Mouse (Mus musculus) cerebellum, adult 11-12 months (tissue): ENCODE measurements around the gene Pcgf2.
"Not testable (repeated sequence)": the region's sequence is repeated elsewhere in the genome, so short reads cannot be mapped to it uniquely, and the experiment has no call there.

Experiments used
- DNase-seq: peaks from one replicate; pipeline ENCODE4 v3.0.0; 2022

Gene Pcgf2

DNA sequence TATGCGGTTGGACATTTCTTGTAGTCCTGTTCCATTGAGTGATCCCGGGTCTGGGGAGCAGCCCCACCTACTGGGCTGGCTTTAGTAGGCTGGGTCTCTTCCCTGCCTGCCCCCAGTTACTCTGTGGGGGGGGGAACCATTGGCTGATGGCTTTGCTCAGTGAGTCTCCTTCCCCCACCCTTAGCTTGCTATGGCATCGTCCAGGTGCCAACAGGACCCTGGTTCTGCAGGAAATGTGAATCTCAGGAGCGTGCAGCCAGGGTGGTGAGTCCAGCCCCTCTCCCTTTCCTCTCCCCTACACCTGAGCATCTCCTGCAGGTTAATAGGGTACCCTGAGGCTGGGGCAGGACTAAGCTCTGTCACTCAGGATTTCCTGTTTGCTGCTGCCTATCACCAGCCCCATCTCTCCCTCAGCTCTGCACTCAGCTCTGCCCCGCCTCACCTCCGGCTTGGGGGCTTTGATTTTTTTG lies 35.5 kb downstream of the Pcgf2 start:
- DNase-seq, result peak; percentile 64

DNA sequence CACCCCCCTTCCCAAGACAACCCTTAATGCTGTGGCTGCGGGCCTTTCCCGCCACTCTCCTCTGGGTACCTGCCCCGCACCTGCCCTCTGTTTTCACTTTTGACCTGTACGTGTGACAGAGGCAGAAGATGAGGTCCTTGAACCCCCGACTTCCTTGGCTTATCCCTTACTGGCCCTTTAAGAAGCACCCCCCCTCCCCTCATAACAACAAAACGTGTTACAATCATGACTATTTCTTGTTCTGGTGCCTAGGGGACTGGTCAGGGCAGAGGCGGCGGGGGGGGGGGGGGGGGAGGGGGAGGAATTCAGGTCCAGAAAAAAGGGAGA lies 36.0 kb downstream of the Pcgf2 start:
- no peak for DNase-seq

DNA sequence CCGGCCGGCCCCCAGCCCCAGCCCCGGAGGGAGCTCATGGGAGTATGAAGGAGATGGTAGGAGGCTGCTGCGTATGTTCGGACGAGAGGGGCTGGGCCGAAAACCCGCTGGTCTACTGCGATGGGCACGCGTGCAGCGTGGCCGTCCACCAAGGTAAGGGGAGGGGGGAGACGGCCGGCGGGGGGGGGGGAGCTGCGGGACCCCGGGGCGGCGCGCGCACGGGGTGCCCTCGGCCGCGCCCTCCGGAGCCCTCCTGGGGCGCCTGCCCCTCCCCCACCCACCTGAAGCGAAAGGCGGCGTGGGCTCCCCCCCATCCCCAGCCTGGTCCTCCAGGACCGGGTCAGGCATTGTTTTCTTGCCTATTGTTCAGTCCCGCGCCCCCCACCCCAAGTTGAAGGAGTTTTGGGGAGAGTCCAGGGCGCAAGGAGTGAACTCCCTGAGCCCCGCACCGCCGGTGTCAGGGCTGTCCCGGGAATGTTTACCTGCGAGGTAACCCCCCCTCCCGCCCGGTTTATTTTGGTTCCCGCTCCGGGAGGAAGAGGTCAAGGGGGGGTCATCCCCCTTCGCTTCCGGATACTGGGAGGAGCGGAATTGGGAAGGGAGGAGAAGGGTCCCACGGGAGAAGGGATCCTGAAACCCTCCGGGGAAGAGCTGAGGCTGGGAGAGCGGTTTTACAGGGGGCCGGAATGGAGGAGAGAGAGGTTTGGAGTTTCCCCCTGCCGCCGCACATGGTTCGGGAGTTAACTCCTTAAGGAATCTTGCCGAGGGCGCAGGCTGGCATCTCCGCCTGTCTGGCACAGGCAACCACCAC lies 36.6 kb downstream of the Pcgf2 start:
- peak; percentile 71 for DNase-seq

DNA sequence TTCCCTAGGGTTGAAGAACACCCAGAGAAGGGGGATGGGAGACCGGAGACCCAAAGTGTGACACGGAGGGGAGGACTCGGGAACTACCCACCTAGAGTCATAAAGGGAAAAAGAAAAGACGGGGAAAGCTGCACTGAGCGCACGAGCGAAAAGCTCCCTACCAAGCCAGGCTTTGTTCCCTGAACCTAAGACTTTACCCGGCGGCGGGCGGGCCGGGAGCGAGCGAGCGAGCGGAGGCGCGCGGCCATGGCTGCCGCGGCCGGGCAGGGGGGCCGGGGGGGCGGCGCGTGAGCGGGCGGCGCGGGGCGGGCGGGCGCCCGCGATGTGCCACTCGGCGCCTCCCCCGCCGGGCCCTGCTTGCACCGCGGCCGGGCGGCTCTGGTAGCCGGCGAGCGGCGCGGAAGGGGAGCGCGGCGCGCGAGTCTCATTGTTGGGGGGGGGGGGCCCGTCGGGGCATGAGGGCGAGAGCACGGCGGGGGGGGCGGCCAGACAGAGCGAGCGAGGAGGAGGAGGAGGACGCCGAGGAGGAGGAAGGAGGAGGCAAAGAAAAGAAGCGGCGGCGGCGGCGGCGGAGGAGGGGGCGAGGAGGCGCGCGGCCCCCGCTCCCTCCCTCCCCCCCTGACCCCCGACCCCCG lies 37.3 kb downstream of the Pcgf2 start, which contains the start of gene Mllt6:
TSS of gene Mllt6 (plus strand) at position 522 of the 635 bp plus-strand sequence.
- peak; percentile 78 for DNase-seq

DNA sequence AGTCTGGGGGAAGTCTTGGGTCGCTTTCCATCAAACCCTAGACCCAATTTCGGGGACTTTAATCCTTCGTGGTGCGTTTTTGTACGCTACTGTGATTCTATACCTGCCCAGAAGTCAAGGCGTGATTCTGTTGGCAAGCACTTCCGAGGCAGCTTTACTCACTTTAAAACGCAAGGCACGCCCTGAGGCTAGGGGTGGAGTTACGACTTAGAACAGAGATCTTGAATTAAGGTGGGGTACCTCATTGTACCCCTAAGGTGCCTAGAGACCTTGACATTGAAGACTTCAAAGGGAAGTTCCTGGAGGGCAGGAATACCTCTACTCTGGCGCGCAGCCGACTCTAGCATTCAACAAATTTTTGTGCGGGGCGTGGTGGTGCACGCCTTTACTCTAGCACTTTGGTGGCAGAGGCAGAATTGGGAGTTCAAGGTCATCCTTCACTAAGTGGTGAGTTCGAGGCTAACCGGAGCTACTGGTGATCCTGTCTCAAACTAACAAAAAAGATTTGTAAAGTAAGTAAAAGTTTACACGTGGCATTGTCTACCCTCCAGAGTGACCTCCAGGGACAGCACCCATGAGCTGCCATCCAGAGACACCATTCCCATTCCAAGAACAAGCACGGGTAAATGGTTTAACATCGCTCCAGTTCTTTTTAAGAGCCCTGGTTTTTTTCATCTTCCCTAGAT lies 37.9 kb downstream of the Pcgf2 start:
- no peak for DNase-seq

DNA sequence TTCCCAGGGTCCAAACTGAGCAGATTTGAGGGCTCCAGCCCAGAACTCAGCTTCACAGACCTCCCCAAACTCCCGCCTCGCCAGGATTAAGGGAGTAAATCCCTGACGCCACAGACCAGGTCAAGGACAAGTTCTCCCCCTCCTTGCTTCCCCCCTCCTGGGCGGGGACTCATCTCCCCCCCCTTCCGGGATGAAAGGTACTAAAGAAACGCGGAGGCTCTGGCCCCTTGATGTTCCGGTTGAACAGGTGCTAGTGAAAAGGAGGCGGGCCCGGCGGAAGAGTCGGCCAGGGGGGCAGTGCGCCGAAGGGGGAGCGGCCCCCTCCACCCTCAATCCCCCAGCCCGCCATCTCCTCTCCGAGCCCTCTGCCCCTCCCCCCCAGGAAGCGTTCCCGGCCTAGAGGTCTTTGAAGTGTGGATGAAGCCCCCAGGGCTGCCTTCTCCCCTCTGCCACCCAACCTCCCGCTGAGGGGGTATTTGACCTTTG lies 38.6 kb downstream of the Pcgf2 start:
- DNase-seq, result peak; percentile 74

DNA sequence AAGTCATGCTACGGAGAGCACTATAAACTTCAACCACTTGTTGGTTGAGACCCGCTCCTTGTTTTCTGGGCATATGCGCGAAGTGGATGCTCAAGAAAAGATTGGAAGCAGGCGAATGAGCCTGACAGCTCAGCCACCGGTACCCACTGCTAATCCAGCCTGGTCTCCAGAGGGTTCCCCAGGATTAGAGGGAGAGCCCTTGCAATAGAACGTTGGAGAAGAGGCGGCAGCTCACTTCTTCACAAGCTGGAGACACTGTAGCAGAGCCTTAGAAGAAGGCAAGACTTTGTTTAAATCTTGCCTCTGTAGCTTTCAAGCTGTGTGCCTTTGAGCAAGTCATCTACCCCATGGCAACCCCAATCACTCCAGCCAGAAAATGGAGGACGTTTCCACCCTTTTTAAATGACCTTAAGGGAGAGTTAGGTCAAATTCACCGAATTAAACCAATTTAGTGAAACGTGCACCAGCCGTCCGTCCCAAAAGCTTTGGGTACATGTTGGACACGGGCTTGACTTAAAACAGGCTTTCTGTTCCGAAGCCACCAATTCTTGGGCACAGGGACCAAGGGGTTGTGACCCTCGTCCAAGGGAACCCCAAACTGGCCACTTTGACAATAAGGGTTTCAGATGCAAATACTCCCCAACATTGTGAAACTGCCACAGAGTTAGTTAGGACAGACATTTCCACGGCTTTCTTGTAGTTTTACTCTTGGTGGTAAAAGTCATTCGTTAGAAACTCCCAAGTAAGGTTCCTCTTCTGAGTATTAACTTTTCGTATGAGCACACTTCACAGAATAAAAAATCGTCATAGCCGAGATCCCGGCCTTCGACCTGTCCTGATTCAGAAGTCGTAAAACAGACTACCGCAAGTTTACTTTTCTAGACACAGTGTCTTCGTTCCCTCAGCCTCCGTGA lies 39.3 kb downstream of the Pcgf2 start:
- DNase-seq, result no peak

DNA sequence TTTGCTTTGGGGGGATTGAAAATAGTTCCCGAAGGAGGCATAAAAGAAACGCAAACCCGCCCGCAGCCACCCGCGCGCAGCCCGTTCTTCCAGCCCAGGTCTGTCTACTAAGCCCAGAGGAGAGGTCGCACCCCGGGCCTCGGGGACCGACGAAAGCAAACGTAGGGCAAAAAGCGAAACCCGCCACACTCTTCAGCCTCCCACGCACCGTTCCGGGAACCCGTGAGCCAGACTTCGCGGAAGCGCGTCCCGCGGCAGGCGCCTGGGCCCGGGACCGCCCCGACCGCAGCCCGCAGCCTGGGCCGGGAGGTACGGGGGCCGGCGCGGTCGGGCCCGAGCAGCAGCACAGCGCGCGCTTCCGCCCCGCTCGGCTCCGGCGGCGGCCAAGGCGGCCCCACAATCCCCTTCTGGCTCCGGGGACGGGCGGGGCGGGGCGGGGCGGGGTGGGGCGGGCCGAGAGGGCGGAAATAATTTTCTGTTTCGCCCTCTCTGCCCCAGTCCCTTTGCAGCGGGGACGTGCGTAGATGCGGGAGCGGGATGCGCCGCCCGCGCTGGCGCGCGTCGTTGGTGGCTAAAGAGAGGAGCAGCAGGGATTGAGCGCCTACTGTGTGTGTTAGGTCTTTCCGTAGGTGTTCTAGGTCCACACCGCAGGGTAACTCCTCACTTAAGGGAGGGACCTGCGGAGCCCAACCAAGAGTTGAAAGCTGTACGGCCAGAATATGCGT lies 40.1 kb downstream of the Pcgf2 start:
- peak; percentile 85 for DNase-seq

DNA sequence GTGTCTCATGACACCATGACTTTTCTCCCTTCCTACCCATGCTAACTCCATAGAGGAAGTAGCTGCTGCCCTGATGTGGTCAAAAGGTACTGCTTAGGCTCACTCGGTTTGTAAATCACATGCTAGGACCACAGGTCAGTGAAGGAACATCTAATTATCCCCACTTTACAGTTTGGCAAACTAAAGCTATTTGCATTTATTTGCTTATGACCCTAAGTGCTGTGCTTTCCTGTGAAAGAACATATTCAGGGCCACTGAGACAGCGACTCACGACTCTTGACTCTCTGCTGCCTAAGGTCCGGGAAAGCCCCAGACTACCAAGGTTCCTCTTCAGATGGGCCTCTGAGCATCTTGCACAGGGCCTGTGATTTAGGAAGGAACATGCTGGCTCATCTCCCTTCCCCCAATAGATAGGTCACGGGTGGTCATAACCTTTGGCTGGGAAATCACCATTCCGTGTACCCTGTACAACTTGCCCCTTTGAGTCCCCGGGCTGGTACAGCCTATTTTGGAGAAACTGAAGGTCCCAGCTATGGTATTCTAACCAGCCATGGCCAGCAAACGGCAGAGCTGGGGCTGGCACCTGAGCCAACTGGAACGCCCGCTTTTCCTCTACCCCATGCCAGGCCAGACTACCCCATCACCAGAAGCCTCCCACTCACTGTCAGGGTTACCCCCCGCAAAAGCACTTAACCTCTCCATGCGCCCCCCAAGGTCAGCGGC lies 40.9 kb downstream of the Pcgf2 start:
- DNase-seq, result no peak

DNA sequence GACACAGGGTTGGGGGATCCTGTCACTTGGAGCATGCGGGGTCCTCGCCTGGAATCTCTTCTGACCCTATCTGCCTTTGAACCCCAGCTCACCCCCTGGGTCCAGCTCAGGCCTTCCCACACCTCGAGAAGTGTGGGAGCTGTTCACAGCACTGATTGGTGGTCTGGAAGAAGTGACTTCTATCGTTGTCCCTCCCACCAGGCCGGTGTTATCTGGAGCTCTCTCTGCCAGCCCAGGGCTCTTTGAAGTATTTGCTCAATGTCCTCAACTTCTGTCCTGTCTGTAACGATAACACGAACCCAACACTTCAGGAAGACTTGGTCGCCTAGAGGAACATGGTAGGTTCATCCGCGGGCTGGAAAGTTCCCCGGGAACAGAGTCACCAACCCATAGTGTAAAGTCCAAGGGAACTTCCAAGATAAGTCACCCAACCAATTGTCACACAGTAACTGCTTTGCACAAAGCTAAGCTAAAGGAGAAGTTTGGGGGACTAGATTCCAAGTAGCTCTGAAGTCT lies 41.5 kb downstream of the Pcgf2 start:
- peak; percentile 31 for DNase-seq

DNA sequence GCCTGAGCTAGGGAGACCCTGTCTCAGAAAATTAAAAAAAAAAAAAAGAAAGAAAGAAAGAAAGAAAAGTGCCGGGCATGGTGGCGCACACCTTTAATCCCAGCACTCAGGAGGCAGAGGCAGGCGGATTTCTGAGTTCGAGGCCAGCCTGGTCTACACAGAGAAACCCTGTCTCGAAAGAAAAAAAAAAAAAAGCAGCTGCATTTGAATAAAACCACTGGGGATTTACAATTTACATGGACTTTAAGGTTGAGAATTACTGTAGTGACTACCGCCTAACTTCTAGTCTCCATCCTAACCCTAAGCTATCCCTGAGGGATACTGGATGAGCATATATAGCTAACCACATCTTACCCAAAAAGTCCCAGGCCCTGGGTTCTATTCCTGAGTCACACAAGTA lies 42.3 kb downstream of the Pcgf2 start:
- DNase-seq, result not testable (repeated sequence)

DNA sequence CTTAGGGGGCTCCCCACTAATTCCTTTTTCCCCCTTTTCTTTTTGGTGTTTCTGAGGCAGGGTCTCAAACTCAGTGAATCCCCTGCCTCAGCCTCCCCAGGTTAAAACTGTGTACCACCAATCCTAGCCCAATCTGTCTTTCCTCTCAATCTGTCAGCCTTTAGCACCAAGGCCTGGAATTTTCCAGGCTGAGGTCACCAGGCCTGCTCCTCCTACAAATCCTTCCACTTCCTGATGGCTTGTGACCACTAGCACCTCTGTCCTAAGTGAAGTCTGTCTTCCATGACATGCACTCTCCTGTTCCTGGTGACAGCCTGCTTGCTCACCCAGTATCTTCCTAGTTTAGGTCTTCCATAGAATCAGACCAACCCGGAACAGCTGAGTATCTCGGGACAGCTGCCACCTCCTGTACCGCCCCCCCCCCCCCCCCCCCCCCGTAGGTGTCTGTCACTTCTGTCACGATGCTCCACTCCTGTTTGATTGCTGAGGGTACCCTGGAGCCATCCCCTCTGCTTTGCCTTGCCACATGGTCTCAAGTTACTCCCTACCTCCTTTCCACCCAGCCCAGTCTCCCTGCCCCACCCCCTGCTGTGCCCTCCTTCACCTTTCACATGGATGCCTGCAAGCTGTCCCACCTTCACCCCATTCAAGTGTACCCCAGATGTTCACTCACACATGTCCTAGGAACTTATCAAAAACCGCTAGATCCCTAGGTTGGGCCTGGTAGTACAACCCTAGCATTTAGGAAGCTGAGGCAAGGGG lies 42.9 kb downstream of the Pcgf2 start:
- peak; percentile 61 for DNase-seq

DNA sequence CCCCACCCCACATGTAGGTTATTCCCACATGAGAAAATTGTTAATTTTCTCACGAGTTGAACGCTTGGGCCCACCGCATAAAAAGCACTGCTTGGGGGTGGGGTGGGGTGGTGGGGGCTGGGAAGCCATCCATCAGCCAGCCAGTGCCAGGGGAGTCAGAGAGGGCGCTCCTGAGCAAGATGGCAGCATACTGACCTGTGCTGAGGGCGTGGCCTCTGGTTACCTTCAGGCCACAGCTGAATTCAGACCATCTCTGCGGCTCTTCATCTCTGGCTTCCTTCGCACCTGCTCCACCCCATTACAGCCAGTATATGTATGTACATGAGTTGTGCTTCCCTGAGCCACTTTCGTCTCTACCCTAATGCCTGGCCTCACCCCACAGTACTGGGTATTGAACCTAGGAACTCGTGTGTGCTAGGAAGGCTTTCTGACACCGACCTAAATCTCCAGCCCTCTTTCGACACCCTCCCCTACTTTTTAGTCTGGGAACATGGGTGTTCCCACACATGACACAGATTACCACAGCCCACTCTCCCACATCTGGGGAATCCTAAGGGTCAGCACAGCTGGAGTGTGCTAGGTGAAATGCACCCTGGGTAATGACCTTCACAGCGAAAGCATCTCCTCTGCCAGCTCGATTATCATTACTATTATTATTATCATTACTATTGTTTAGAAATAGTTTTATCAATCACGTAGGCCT lies 43.9 kb downstream of the Pcgf2 start:
- DNase-seq, result peak; percentile 29

DNA sequence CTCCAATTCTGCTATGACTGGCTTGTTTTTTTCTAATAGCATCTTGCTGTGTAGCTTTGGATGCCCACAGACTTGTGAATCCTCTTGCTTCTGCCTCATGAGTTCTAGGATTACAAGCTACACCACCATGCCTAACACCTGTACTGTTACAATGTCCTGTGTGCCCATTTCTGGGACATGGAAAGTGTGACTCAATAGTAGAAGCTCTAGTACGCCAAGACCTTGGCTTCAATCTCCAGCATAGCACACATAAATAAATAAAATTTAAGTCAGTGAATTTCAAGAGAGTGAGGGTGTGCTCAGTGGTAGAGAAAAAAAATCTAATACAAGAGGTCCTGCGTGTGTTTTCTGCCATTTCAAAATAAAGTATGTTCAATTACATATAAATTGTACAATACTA lies 46.1 kb downstream of the Pcgf2 start:
- no peak for DNase-seq

DNA sequence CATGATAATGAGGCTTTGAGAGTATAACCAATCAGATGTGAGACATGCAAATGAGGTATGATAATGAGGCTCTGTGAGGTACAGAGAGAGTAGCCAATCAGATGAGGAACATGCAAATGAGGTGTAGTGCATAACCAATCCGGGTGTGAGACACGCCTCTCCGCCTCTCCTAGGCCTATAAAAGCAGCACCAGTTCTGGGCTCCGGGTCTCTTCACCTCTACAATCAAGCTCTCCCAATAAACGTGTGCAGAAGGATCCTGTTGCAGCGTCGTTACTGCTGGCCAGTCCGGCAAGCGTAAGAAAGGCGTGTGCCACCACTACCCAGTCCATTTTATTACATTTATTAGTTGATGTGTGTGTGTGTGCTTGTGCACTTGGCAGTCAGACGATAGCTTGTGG lies 46.9 kb downstream of the Pcgf2 start:
- DNase-seq, result peak; percentile 12

DNA sequence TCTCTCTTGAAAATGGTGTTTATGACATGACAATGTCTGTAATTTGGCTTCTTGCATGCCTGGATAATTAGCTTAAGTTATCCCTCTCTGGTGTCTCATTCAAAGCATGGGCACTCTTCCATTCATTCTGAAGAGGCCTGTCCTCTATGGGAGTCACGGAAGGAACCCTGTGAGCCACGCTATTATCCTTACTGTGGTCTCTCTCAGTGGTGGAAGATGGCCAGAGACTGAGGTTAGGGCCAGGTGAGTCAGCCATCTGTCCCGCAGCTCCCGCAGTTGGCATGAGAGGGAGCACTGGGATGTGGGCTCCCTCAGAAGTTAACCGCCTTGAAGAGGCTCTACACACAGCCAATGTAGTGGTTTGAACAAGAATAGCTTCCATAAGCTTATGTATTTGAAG lies 50.0 kb downstream of the Pcgf2 start:
- DNase-seq, result peak; percentile 67

DNA sequence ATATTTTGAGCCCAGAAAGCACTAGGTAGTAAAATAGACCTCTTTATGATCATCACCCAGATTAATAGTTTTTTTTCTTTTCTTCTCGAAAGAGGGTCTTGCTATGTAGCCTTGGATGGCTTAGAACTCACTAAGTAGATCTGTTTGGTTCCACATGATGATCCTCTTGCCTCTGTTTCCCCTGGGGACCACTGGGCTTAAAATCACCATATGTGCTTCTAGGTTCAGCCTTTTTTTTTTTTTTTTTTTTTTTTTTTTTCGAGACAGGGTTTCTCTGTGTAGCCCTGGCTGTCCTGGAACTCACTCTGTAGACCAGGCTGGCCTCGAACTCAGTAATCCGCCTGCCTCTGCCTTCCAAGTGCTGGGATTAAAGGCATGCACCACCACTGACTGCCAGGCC lies 51.8 kb downstream of the Pcgf2 start:
- DNase-seq, result not testable (repeated sequence)

DNA sequence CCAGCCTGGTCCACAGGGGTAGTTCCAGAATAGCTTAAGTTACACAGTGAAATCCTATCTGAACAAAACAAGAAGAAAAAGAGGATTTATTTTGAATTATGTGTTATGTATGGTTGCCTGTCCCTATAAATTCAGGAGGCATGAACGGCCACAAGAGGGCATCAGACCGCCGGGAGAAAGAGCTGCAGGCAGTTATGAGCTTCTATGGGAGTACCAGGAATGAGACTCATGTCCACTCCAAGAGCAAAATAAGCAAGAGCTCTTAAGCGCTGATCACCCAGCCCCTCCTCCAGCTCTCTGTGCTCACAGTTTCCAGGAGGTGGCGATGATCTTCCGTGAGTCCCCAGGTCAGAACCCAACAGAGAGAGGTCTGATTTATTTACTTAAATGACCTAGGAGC lies 55.5 kb downstream of the Pcgf2 start:
- peak; percentile 65 for DNase-seq

DNA sequence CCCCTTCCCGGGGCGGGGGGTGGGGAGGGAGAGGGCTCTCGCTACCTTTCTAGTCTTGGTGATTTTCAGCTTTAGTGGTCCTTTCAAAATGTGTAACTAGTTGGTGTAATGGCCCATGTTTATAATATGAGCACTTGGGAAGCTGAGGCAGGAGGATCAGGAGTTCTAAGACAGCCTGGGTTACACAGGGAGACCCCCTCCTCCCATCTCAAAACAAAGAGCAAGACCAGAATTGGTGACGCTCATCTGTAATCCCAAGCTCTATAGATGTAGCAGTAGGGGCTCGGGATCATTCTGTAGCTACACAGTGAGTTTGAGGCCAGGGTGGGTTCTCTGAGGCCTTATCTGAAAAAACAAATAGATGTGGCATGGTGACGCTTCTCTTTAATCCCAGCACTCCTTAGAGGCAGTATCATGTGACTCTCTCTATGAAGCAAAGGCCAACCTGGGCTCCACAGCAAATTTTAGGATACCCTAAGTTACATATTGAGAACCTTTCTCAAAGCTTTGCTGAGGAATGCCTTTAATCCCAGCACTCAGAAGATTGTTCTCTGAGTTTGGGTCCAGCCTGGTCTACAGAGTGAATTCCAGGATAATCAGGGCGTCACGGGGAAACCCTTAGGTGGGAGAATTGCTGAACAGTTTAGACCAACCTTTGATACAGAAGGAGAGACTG lies 56.8 kb downstream of the Pcgf2 start:
- DNase-seq, result no peak
